Mouse (Mus musculus) heart, adult 2 months (tissue): ENCODE measurements around the gene Cyp4x1. TPM values are rescaled to one million over a fixed set of nuclear protein-coding genes. Genes with fewer than 3 reads are reported as not detected.
A peak's percentile ranks its signal among the peaks of the same experiment; 100 is the strongest.

Source experiments
- DNase-seq, 2 experiments: peaks; one replicate each; pipeline ENCODE4 v3.0.0; 2021
- H3K27ac ChIP-seq: fragments of 200-600 bp; 2 replicates; pipeline ENCODE4 v1.8.1; 2022
- H3K27me3 ChIP-seq: fragments of 200-500 bp; 2 replicates; pipeline ENCODE4 v1.6.1; 2012; ENCODE audit warnings: mild to moderate bottlenecking, low read length, inconsistent platforms, mixed read lengths; ENCODE audit not compliant: control insufficient read depth, insufficient read depth
- H3K36me3 ChIP-seq: fragments of 200-500 bp; 2 replicates; pipeline ENCODE4 v1.6.1; 2012; ENCODE audit warnings: low read length, inconsistent platforms; ENCODE audit not compliant: control insufficient read depth, insufficient read depth
- H3K4me1 ChIP-seq: fragments of 200-500 bp; 2 replicates; pipeline ENCODE4 v1.6.1; 2011; ENCODE audit warnings: low read length; ENCODE audit not compliant: control insufficient read depth, insufficient read depth
- H3K4me3 ChIP-seq: fragments of 200-600 bp; 2 replicates; pipeline ENCODE4 v1.8.1; 2022
- H3K79me2 ChIP-seq: fragments of 200-500 bp; replicated peaks from 2 replicates; pipeline ENCODE4 v1.6.1; 2012; ENCODE audit warnings: mild to moderate bottlenecking, inconsistent platforms, low read length, moderate library complexity, mixed read lengths; ENCODE audit not compliant: control insufficient read depth, insufficient read depth
- H3K9ac ChIP-seq: fragments of 200-500 bp; 2 replicates; pipeline ENCODE4 v1.6.1; 2012; ENCODE audit warnings: low read depth, mild to moderate bottlenecking, control low read depth, inconsistent platforms, low read length, mixed read lengths
- CTCF ChIP-seq: fragments of 200-600 bp; IDR thresholded peaks from 2 replicates; pipeline ENCODE4 v1.8.1; 2022; ENCODE audit warnings: antibody characterized with exemption, mild to moderate bottlenecking, moderate library complexity
- EP300 ChIP-seq: fragments of 200-500 bp; IDR thresholded peaks from 2 replicates; pipeline ENCODE4 v1.6.1; 2011; ENCODE audit warnings: low read depth, low read length, control low read depth; ENCODE audit not compliant: insufficient read depth
- POLR2A ChIP-seq: fragments of 200-500 bp; IDR thresholded peaks from 2 replicates; pipeline ENCODE4 v1.6.1; 2011; ENCODE audit warnings: mild to moderate bottlenecking, low read depth, low read length, control low read depth; ENCODE audit not compliant: insufficient read depth
- WGBS: fragments of 180-500 bp; shearing (Covaris S2); methylation state at CpG from one replicate; pipeline ENCODE4 v1.1.7; 2018; 5-methylcytosine and 5-hydroxymethylcytosine counted together
- intact Hi-C: fragments of 180-260 bp; cut with DNase I; formaldehyde crosslinking; loops from one replicate; pipeline ENCODE4 v1.15.1; 2025
- polyA plus RNA-seq: library from polyadenylated mRNA; depleted of rRNA; stranded (reverse); fragments of >200 nt; gene quantifications from 2 replicates; pipeline ENCODE4 v1.2.3, GENCODE M21; 2012
- total RNA-seq, 2 experiments: library from RNA; stranded (reverse); gene quantifications; 2 replicates each; pipeline ENCODE4 v1.2.3; 2021

The Cyp4x1 gene
- total and polyA plus RNA-seq, 3 experiments, result not detected

DNA sequence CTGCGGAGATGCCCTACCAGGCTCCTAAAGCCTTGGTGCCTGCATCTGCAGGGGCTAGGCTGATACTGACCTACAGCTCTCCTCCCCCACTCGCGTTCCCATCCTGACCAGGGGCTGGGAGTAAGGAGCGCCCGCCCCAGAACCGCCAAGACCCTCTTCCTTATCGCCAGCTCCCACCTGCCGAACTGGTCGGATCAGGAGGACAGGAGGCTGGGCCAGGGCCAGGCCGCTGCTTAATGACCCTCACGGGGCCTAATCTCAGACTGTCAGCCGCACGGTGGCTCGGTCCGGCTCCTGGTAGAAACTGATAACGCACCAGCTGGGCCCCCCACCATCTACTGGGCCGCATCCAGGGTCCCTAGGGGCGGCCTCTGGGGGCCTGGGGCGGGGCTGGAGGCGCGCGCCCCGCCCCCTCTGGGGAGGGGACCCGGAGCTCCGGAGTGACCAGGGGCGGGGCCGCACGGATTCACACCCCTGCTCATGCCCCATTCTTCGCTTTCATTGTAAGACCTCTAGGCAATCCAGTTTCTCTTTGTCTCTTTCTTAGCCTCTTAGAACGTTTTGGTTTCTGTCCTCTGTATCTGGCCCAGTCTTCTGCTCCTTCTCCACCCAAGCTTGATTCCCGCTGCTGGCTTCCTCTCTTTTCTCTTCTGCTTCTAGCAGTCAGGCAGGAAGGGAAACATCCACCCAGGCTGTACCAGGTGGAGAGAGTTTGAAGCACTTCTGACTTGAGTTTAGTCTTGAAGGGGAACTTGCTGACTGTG is 38.2 kb downstream of the Cyp4x1 start:
- peak overlapping the region; percentile 56 for H3K4me3 ChIP-seq
- H3K36me3 ChIP-seq, result no peaks in the 10 kb centered on the region
- no peak overlapping the region for H3K27ac ChIP-seq
- H3K27me3 ChIP-seq, result peaks cover 2% of the 10 kb centered on the region; the same call in 1 of the 2 replicates
- WGBS, result 4% methylated on average over 31 of the region's 31 CpGs
- intact Hi-C loops, result no loop called here
- TF ChIP-seq POLR2A, result no peak
- no peak for TF ChIP-seq EP300
- no peak for TF ChIP-seq CTCF
- H3K9ac ChIP-seq, result peak overlapping the region; percentile 68
- DNase-seq, result peak; percentile 47 to 55
- H3K79me2 ChIP-seq, result no peaks in the 10 kb centered on the region
- H3K4me1 ChIP-seq, result peaks cover 4% of the 10 kb centered on the region

DNA sequence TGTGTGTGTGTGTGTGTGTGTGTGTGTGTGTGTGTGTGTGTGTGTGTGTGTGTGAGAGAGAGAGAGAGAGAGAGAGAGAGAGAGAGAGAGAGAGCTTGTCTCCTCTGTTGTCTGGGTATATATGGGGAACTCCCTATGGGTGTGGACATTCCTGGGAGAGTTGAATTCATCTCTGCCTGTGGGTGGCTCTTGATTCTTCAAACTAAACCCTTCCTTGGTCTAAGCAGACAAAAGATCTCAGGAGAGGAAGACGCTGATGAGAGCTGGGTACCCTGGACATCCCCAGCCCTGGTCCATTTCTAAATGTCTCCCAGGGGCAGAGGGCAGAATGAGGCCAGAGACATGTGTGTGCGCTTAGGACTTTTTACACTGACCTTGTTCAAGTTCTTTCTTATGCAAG is 40.0 kb downstream of the Cyp4x1 start:
- Histone ChIP-seq H3K27ac (no peak overlapping the region), H3K27me3 (no peaks in the 10 kb centered on the region; the same call in 1 of the 2 replicates), H3K79me2 (no peaks in the 10 kb centered on the region), H3K9ac (no peak overlapping the region), H3K4me3 (no peak overlapping the region), H3K36me3 (no peaks in the 10 kb centered on the region), H3K4me1 (peaks cover 4% of the 10 kb centered on the region)
- 93% methylated on average over 2 of the region's 2 CpGs for WGBS
- TF ChIP-seq CTCF, result no peak
- no peak for TF ChIP-seq EP300
- TF ChIP-seq POLR2A, result no peak
- intact Hi-C loops, result no loop called here
- no peak for DNase-seq

DNA sequence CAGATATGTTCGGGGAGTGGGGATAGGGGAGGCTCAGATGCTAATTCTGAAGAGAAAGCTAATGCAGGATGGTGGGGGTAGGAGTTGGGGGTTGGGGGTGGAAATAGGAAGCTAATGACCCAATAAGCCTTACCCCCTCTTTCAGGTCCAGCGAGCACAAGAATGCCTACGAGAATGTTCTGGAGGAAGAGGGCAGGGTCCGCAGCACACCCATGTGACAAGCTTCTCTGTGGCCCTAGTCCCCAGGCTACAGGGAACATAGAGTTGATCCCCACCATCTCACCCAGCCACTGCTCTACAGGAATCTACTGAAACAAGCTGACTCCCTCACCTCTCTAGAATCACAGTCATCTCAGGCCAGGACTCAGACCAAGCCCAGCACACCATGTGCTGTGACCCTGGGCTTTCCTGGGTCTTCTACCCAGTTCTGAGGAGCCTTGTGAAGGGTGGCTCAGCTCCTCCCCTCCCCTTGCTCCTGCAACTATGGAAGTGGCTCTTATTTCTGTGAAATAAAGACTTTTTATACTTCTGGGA is 40.7 kb downstream of the Cyp4x1 start:
- Histone ChIP-seq H3K27ac (no peak overlapping the region), H3K79me2 (no peaks in the 10 kb centered on the region), H3K27me3 (no peaks in the 10 kb centered on the region; the same call in 1 of the 2 replicates), H3K4me3 (no peak overlapping the region), H3K4me1 (peaks cover 4% of the 10 kb centered on the region), H3K36me3 (no peaks in the 10 kb centered on the region), H3K9ac (no peak overlapping the region)
- TF ChIP-seq EP300 (no peak), CTCF (no peak), POLR2A (no peak)
- intact Hi-C loops, result no loop called here
- no peak for DNase-seq
- 85% methylated on average over 4 of the region's 4 CpGs for WGBS

DNA sequence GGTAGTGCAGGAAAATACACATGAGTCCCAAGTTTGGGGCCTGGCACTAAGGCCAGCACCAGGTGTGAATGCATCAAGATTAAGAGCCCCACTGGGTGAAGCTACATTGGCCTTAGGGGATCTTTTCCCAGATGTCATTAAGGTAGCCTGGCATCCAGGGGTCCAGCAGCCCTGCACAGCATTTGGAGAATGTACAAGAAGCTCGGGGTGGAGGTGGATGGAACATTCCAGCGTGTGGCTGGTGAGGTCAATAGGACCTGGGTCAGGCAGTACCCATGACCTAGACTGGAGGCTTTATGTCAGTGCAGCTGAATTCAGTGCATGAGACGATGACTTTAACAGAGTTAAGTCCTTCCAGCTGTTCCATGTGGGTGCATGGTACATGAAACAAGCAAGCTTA is 42.3 kb downstream of the Cyp4x1 start:
- WGBS, result 73% methylated on average over 3 of the region's 3 CpGs
- Histone ChIP-seq H3K9ac (no peak overlapping the region), H3K36me3 (no peaks in the 10 kb centered on the region), H3K4me3 (no peak overlapping the region), H3K79me2 (no peaks in the 10 kb centered on the region), H3K27me3 (no peaks in the 10 kb centered on the region; the same call in 1 of the 2 replicates), H3K4me1 (peaks cover 4% of the 10 kb centered on the region), H3K27ac (no peak overlapping the region)
- intact Hi-C loops, result no loop called here
- peak in 1 of 2 experiments; percentile 9 for DNase-seq
- TF ChIP-seq EP300 (no peak), CTCF (no peak), POLR2A (no peak)

DNA sequence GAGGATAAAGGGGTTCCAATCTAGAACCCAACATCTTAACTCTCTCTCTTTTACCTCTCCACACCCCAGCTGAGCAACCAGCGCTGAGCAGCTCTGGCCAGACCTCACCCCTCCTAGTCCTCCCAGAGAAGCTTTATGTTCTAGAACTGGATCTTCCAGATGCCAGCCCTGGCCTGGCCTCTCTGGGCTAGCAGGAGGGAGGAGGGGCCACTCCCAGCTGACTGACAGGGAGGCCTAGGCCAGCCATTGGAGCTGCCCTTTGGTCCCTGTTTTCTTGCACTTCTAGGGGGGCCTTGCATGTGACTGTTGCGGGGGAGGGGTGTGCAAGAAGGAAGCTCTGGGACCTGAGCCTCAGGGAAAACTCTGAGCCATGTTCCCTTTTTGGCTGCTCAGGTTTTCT is 43.5 kb downstream of the Cyp4x1 start:
- no peaks in the 10 kb centered on the region; the same call in 1 of the 2 replicates for H3K27me3 ChIP-seq
- H3K36me3 ChIP-seq, result no peaks in the 10 kb centered on the region
- H3K9ac ChIP-seq, result no peak overlapping the region
- no peak overlapping the region for H3K27ac ChIP-seq
- no peak overlapping the region for H3K4me3 ChIP-seq
- H3K4me1 ChIP-seq, result no peaks in the 10 kb centered on the region
- no peaks in the 10 kb centered on the region for H3K79me2 ChIP-seq
- DNase-seq, result peak in 1 of 2 experiments; percentile 5
- TF ChIP-seq EP300 (no peak), POLR2A (no peak), CTCF (no peak)
- intact Hi-C loops, result no loop called here
- WGBS, result 60% methylated on average over 2 of the region's 2 CpGs

DNA sequence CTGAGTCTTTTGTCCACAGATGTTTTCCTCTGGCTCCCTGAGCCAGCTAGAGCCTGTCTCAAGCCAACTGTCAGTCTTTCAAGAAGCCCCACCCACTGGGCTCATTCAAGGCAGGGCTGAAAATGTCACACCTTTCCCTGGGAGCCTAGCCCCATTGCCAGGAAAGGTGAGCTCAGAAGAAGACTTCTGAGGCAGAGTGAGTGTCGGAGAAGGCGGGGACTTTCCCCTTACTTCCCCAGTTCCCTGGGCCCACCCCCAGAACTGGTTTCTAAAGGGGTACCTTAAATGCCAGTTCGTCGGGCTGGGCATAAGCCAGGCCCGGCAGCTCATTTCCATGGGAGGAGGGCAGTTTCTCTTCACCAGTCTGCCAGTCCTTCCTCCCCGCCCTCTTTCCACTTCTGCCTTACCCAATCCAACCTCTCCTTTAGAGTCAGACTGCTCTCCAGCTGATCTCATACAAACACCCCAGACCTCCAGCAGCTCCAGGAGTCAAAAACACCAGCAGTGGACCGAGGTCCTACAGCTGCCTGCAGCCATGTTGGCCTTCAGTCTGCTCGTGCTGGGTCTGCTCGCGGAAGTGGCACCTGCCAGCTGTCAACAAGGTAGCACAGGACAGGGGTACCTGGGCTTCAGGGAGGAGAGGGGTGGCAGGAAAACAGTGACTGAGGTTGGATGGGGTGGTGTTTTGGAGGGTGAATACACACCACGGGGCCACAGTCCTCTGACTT is 45.3 kb downstream of the Cyp4x1 start, which contains the start of gene Pdzk1ip1:
Gene Pdzk1ip1 (plus strand): TSS at position 98 of the 728 bp plus-strand sequence.
- Histone ChIP-seq H3K27me3 (no peaks in the 10 kb centered on the region; the same call in 1 of the 2 replicates), H3K79me2 (no peaks in the 10 kb centered on the region), H3K4me1 (no peaks in the 10 kb centered on the region; the same call in 1 of the 2 replicates), H3K4me3 (no peak within 1 kb of the TSS), H3K36me3 (no peaks in the 10 kb centered on the region), H3K27ac (no peak within 1 kb of the TSS), H3K9ac (no peak within 1 kb of the TSS)
- no peak for TF ChIP-seq CTCF
- TF ChIP-seq POLR2A, result no peak
- no peak for TF ChIP-seq EP300
- DNase-seq, result peak in 1 of 2 experiments; percentile 14
- WGBS, result 19% methylated on average over 11 of the region's 11 CpGs
- intact Hi-C loops, result loop anchor here (5.0 kb wide), 1 partner anchor 91 kb away; no protein-coding TSS in a partner anchor
